Mouse (Mus musculus) embryo, embryonic 11.5 days (tissue): Measurements from ENCODE around the gene Marveld1.

Experiments used
- DNase-seq: peaks from one replicate; pipeline ENCODE4 v3.0.0-alpha.2; 2012; ENCODE audit warnings: low read depth, low spot score

The Marveld1 gene

DNA sequence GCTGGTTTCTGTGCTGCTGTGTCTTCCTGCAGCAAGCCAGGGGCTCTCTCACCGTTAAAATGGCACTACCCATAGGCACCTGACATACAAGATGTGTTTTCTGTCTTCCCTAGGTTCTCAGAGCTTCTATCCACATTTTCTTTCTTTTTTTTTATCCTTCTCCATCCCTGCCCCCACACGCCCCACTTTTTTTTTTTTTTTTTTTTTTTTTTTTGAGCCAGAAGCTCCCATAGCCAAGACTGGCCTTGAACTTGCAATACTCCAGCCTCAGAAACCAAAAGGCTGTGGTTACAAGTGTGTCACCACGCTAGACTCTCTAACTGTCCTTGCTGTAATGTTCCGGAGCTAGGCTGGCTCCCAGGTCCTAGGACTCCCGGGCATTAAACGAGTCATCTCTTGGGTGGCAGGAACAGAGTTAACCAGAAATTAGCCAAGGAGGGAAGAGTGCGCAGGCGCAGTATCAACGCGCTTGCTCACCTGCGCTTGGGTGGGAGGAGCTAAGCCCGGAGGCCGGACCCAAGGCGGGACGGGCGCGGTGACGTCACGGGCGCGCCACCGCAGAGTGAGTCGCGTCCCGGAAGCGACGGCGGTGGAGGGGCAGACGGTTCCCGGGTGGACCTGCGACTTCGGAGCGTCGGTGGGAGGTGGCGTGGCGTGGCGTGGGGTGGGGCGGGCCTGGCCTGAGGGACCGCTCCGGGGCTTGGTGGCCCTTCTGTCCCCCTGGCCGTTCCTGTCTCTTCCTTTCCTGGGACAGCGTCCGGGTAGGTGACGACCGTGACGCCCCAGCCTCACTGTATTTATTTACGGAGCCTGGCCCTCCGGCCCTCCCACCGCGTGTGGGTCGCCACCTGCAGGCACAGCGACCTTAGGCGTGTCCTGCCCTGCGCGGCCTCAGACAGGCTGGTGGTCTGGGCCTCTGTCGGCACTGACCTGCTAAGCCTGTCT lies 23.1 kb downstream of the Marveld1 start:
- peak; percentile 90 for DNase-seq

DNA sequence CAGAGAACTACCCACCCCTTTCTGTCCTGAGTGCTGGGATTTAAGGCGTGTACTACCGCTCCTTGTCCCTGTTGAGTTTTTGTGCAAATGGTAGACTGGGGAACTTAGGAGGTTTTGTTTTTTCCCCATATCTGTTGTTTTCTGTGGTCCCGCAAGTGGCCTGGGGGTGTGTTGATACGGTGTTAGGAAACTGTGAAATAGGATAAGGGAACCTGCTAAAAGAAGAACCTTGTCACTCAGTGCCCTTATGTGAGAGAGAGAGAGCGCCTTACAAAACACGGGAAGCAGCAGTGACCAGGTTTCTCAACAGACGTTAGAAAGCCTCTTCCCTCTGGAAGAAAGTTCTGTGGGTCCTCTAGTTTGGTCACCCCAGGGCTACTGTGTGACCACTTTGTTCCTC lies 29.6 kb downstream of the Marveld1 start:
- no peak for DNase-seq

DNA sequence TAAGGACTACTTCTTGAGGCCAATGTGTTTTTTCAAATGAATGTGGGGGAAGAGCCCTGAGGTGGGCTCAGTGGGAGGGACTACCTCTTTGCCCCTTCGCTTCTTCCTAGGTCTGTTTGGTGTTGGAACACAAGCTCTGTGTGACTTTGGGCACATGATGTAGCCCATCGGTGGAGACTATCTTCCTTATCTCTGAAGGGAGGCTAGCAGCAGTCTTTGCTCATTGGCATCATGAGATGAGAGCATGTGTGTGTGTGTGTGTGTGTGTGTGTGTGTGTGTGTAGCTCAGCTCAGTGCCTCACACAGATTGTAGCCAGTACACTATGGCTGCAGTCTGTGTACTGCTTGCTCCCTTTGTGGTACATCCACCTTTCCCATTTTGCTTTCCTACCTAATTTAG lies 30.3 kb downstream of the Marveld1 start:
- no peak for DNase-seq

DNA sequence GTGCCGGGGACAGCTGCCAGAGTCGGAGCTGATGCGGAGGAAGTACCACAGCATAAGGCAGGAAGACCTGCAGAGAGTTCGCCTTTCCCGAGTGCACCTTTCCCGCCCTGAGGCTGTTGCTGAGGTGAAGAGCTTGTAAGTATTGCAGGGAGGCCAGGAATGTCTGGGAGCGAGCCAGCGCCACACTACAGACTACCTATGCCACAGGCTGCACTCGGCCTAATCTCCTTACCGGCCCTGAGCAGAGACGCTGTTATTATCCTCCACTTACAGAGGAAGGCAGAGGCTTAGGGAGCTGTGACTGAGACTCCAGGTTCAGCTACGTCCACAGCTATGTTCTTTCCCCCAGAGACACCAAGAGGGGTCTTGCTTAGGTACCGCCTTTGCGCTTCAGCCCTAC lies 32.2 kb downstream of the Marveld1 start:
- DNase-seq: no peak

DNA sequence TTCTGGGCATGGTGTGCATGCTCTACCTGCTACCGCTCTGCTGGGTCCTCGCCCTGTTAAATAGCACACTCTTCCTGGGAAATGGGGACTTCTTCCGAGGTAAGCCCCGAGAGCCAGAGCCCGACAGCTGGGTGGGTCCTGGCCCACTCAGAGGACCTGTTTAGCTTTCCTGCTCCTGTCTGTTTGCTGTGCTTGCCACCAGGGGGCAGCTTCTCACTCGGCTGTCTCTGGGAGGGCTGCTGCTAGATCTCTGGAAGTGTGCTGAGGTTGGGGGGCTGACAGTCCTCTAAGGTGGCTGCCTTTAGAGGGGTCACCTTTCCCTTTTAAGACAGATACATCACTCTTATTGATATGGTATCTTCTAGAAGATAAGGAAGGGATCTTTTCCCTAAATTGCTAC lies 35.5 kb downstream of the Marveld1 start:
- DNase-seq: no peak

DNA sequence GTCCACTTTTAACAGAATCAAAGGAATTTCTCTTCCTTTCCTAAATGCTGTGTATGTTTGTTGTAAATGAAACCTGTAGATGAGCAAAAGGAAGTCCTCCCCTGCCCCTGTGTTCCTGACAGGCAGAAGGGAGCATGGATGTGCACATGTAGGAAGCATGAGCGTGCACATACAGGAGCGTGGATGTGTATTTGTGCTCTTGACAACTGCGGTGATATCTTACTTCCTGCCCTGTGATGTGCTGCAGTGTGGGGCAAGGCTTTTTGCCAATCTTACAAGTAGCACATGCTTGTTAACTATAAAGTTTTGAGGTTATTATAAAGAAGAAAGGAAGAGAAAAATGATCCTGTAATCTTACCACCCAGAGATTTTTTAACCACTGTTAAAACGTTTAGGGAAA lies 42.5 kb downstream of the Marveld1 start:
- DNase-seq: no peak

DNA sequence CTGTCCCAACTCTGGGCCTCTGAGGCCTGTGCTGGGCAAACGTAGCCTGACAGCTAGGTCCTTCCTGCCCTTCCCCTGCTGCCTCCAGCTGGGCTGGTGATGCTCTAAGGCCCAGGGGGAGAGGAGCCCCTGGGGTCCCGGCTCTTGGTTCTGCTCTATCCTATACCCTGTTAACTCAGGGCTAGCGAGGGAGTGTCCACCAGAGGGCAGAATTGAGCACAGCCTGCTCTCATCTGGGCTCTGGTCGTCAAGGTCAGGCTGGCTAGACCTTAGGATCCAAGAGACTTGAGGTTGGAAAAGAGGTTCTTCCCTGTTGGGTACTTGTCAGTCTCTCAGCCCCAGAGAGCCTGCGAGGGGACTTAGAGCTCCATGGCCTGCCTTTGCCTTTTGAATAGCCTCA lies 43.3 kb downstream of the Marveld1 start:
- peak; percentile 51 for DNase-seq

DNA sequence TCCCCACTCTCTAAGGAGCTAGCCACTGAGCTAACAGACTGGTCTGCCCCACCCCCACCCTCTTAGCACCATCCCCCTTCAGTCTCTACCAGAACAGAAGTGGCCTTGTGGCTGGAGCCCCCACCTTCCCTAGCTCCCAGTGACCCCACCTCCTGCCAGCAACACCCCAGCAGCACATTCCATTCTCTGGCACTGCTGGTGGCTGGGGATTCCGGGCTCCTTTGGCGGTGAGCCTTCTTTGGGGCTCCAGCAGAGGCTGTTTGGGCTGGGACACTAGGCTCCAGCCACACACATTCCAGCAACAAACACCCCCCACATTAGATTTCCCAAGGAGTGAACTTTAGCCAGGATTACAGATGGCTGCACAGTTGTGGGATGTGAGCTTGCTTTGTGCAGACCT lies 46.1 kb downstream of the Marveld1 start:
- DNase-seq: no peak

DNA sequence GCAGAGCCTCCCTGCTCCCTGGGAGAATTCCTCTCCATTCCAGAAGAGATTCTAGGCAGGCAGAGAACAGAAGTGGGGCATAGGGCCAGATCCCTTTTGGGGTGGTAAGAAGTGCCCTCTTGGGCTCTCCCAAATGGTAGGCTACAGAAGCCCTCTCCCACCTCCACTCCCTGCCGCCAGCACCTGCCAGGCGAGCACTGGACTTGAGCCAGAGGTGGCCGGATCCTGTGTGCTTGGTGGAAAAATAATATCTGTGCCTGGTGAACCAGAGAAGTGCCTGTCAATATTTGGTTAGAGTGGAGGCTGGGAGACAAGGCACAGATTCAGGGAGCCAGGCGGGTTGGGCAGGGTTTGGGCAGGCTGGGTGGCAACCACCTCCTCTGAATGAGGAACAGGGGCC lies 49.2 kb downstream of the Marveld1 start:
- no peak for DNase-seq

DNA sequence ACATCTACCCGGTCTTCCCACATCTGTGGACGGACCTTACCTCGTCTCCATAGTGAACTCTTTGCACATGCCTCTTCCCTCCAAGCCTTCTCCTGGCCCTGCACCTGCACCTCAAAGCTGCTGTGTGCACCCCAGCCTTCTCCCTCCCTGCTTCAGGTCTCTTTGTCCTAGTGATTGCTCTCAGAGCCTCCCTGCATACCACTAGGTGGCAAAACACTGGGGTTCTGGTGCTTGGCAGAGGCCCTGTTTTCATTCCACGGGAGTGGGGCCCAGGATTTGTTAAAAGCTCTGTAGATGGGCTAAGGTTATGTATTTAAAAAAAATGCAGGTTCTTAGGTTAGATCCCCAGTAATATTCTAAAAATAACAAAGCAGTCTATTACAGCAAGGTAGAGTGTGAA lies 49.9 kb downstream of the Marveld1 start:
- no peak for DNase-seq

DNA sequence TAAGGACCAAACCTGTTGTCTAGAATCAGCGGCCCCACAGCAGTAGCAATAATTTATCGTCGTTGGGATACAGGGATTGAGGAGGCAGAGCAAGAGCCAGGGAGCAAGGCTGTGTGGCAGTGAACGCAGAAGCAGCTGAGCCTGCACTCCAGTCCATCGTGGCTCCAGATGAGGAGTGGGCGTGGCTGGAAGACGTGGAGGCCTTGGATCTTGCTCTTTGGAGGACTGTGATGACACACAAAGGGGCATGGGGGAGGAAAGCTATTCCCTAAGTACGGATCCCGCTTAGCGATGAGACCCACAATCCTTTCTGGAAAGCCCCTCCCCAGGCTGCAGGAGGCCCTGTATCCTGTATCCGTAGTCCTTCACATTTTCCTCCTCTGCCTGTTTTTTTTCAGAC lies 50.8 kb downstream of the Marveld1 start:
- DNase-seq: no peak
